Mouse (Mus musculus) C2C12 (cell line): ENCODE results near the gene AW551984. TPM values are rescaled to one million over a fixed set of nuclear protein-coding genes. Genes with fewer than 3 reads are reported as not detected.

Experiments used
- H3K27me3 ChIP-seq: one replicate; pipeline ENCODE4 v1.6.1; 2011; ENCODE audit not compliant: control insufficient read depth, insufficient read depth, insufficient read length
- H3K36me3 ChIP-seq: one replicate; pipeline ENCODE4 v1.6.1; 2011; ENCODE audit not compliant: control insufficient read depth, insufficient read depth
- H3K4me3 ChIP-seq: one replicate; pipeline ENCODE4 v1.5.1; 2011; ENCODE audit warnings: mild to moderate bottlenecking, control low read depth; ENCODE audit not compliant: poor library complexity, insufficient read depth, severe bottlenecking
- H3K79me2 ChIP-seq: one replicate; pipeline ENCODE4 v1.6.1; 2011; ENCODE audit not compliant: control insufficient read depth, insufficient read depth
- H3K79me3 ChIP-seq: one replicate; pipeline ENCODE4 v1.6.1; 2011; ENCODE audit warnings: low read depth, control low read depth
- H3ac ChIP-seq: one replicate; pipeline ENCODE3; 2011; ENCODE audit warnings: low read depth; ENCODE audit not compliant: control insufficient read depth, insufficient read length
- CEBPB ChIP-seq: IDR thresholded peaks from one replicate; pipeline ENCODE4 v1.6.1; 2011; ENCODE audit warnings: low read depth, mild to moderate bottlenecking, control low read depth, moderate library complexity
- CTCF ChIP-seq: IDR thresholded peaks from one replicate; pipeline ENCODE4 v1.5.1; 2011; ENCODE audit not compliant: control insufficient read depth, insufficient read depth, insufficient read length
- FOSL1 ChIP-seq: IDR thresholded peaks from one replicate; pipeline ENCODE4 v1.8.0; 2011; ENCODE audit warnings: mild to moderate bottlenecking, low read length; ENCODE audit not compliant: poor library complexity, insufficient read depth, severe bottlenecking
- MAX ChIP-seq: IDR thresholded peaks from one replicate; pipeline ENCODE4 v1.6.1; 2011; ENCODE audit warnings: mild to moderate bottlenecking, control low read depth
- MYOD1 ChIP-seq: IDR thresholded peaks from one replicate; pipeline ENCODE4 v1.6.1; 2011; ENCODE audit warnings: low read depth; ENCODE audit not compliant: control insufficient read depth, insufficient read length
- MYOG ChIP-seq: IDR thresholded peaks from one replicate; pipeline ENCODE4 v1.6.1; 2011; ENCODE audit not compliant: control insufficient read depth, insufficient read length; ENCODE audit errors: extremely low read depth
- USF1 ChIP-seq: IDR thresholded peaks from one replicate; pipeline ENCODE4 v1.6.1; 2011; ENCODE audit warnings: low read depth, mild to moderate bottlenecking, control low read depth, moderate library complexity
- long read RNA-seq, 2 experiments: library from polyadenylated mRNA; unstranded; transcript quantifications; one replicate each; pipeline ENCODE4 v2.0.0; 2019 to 2020
- polyA plus RNA-seq: library from polyadenylated mRNA; unstranded; fragments of >200 nt; fragmentation: generic; extraction: Trizol; gene quantifications from one replicate; pipeline ENCODE4 v1.2.1, GENCODE M21; 2012; ENCODE audit warnings: missing spikeins

AW551984 gene
- polyA plus RNA-seq, result not detected
- long read RNA-seq, experiment 1, result 0 reads
- long read RNA-seq, experiment 2, result 0 reads

GRCm38 (mm10) chr9:39603999-39604453 lies at the start of gene AW551984:
TSS of gene AW551984 (minus strand) at chr9:39604403.
- Histone ChIP-seq H3K79me2 (no peaks in the 10 kb centered on the region), H3K27me3 (no peaks in the 10 kb centered on the region), H3K79me3 (no peaks in the 10 kb centered on the region), H3K36me3 (no peaks in the 10 kb centered on the region), H3K4me3 (no peak within 1 kb of the TSS), H3ac (no peak within 1 kb of the TSS)
- no peak for TF ChIP-seq FOSL1
- TF ChIP-seq CEBPB, result no peak
- no peak for TF ChIP-seq CTCF
- no peak for TF ChIP-seq MYOG
- no peak for TF ChIP-seq MYOD1
- TF ChIP-seq MAX, result no peak
- TF ChIP-seq USF1, result no peak

GRCm38 (mm10) chr9:39647382-39647781 lies 43.2 kb upstream of the AW551984 start:
- TF ChIP-seq CTCF (no peak), MYOD1 (no peak), MYOG (no peak), MAX (no peak), FOSL1 (no peak), CEBPB (no peak), USF1 (no peak)
- Histone ChIP-seq H3ac (no peak overlapping the region), H3K36me3 (no peaks in the 10 kb centered on the region), H3K79me2 (no peaks in the 10 kb centered on the region), H3K79me3 (no peaks in the 10 kb centered on the region), H3K4me3 (no peak overlapping the region), H3K27me3 (no peaks in the 10 kb centered on the region)

GRCm38 (mm10) chr9:39644785-39645184 lies 40.6 kb upstream of the AW551984 start, which contains the start of gene Olfr961:
TSS of gene Olfr961 (plus strand) at chr9:39645085.
- no peak within 1 kb of the TSS for H3ac ChIP-seq
- no peaks in the 10 kb centered on the region for H3K79me3 ChIP-seq
- H3K79me2 ChIP-seq, result no peaks in the 10 kb centered on the region
- no peak for TF ChIP-seq FOSL1
- no peak for TF ChIP-seq MYOG
- TF ChIP-seq MAX, result no peak
- TF ChIP-seq CTCF, result no peak
- TF ChIP-seq USF1, result no peak
- no peak for TF ChIP-seq MYOD1
- no peak for TF ChIP-seq CEBPB
- no peaks in the 10 kb centered on the region for H3K27me3 ChIP-seq
- no peak within 1 kb of the TSS for H3K4me3 ChIP-seq
- H3K36me3 ChIP-seq, result no peaks in the 10 kb centered on the region

GRCm38 (mm10) chr9:39633913-39634594 lies 29.9 kb upstream of the AW551984 start:
- TF ChIP-seq FOSL1 (no peak), USF1 (no peak), CTCF (no peak), CEBPB (no peak), MYOG (no peak)
- no peaks in the 10 kb centered on the region for H3K27me3 ChIP-seq

GRCm38 (mm10) chr9:39629069-39629468 lies 24.9 kb upstream of the AW551984 start:
- no peak overlapping the region for H3ac ChIP-seq
- H3K4me3 ChIP-seq, result no peak overlapping the region
- H3K36me3 ChIP-seq, result no peaks in the 10 kb centered on the region
- TF ChIP-seq CTCF (no peak), CEBPB (no peak), MYOD1 (no peak), MAX (no peak), USF1 (no peak), MYOG (no peak), FOSL1 (no peak)
- H3K79me2 ChIP-seq, result no peaks in the 10 kb centered on the region
- no peaks in the 10 kb centered on the region for H3K27me3 ChIP-seq
- no peaks in the 10 kb centered on the region for H3K79me3 ChIP-seq

More at GRCm38 (mm10) chr9:39633913-39634594, 29.9 kb upstream of the AW551984 start:
- Histone ChIP-seq H3K4me3 (no peak overlapping the region), H3K79me3 (no peaks in the 10 kb centered on the region), H3K36me3 (no peaks in the 10 kb centered on the region), H3ac (no peak overlapping the region), H3K79me2 (no peaks in the 10 kb centered on the region)

GRCm38 (mm10) chr9:39624711-39625110 lies 20.5 kb upstream of the AW551984 start:
- Histone ChIP-seq H3ac (no peak overlapping the region), H3K79me3 (no peaks in the 10 kb centered on the region), H3K27me3 (no peaks in the 10 kb centered on the region), H3K79me2 (no peaks in the 10 kb centered on the region), H3K36me3 (no peaks in the 10 kb centered on the region), H3K4me3 (no peak overlapping the region)
- TF ChIP-seq MYOD1, result no peak
- TF ChIP-seq MYOG, result no peak
- no peak for TF ChIP-seq USF1
- TF ChIP-seq CTCF, result no peak
- no peak for TF ChIP-seq FOSL1
- no peak for TF ChIP-seq CEBPB
- no peak for TF ChIP-seq MAX
